Mouse (Mus musculus) lung, embryonic 14.5 days (tissue): ENCODE data around the gene Sde2. TPM values are rescaled to one million over a fixed set of nuclear protein-coding genes. Genes with fewer than 3 reads are reported as not detected.

ENCODE experiments used
- ATAC-seq: fragments of 200-750 bp; cut with Nextera tagmentation; 2 replicates; pipeline ENCODE4 v1.8.0; 2017; ENCODE audit warnings: mild to moderate bottlenecking, moderate TSS enrichment, moderate library complexity; ENCODE audit not compliant: insufficient read depth
- DNase-seq: peaks from one replicate; pipeline ENCODE4 v3.0.0-alpha.2; 2015
- H3K27ac ChIP-seq: fragments of 300-500 bp; sonication (generic); 2 replicates; pipeline ENCODE4 v1.5.1; 2014; ENCODE audit warnings: low read depth, mild to moderate bottlenecking, moderate library complexity
- H3K27me3 ChIP-seq: fragments of 300-500 bp; sonication (generic); 2 replicates; pipeline ENCODE4 v1.6.1; 2014; ENCODE audit warnings: low read length, control low read depth; ENCODE audit not compliant: insufficient read depth
- H3K36me3 ChIP-seq: fragments of 300-500 bp; sonication (generic); 2 replicates; pipeline ENCODE4 v1.6.1; 2014; ENCODE audit warnings: control low read depth; ENCODE audit not compliant: insufficient read depth
- H3K4me1 ChIP-seq: fragments of 300-500 bp; sonication (generic); 2 replicates; pipeline ENCODE4 v1.6.1; 2014; ENCODE audit warnings: antibody characterized with exemption, control low read depth; ENCODE audit not compliant: insufficient read depth
- H3K4me2 ChIP-seq: fragments of 300-500 bp; sonication (generic); 2 replicates; pipeline ENCODE4 v1.6.1; 2014; ENCODE audit warnings: mild to moderate bottlenecking
- H3K4me3 ChIP-seq: fragments of 300-500 bp; sonication (generic); 2 replicates; pipeline ENCODE4 v1.5.1; 2014; ENCODE audit warnings: low read depth, low read length
- H3K9ac ChIP-seq: fragments of 300-500 bp; sonication (generic); 2 replicates; pipeline ENCODE4 v1.6.1; 2014
- H3K9me3 ChIP-seq: fragments of 300-500 bp; sonication (generic); 2 replicates; pipeline ENCODE4 v1.6.1; 2016; ENCODE audit warnings: low read depth, low read length, control low read depth
- CTCF ChIP-seq: IDR thresholded peaks from 2 replicates; pipeline ENCODE4 v1.5.1; 2016; ENCODE audit warnings: antibody characterized with exemption, low read depth
- WGBS: fragments of 180-500 bp; shearing (Covaris S2); extraction: QIAGEN DNeasy Blood & Tissue Kit; methylation state at CpG from one replicate; pipeline ENCODE4 v1.1.7; 2014; 5-methylcytosine and 5-hydroxymethylcytosine counted together
- polyA plus RNA-seq: library from polyadenylated mRNA; unstranded; fragments of >200 nt; fragmentation: Nextera tagmentation; extraction: Ambion mirVana; gene quantifications from 2 replicates; pipeline ENCODE4 v1.2.1, GENCODE M21; 2014

Gene Sde2
- polyA plus RNA-seq, 1 experiment from 2014 or later, result 35.9 TPM

GRCm38 (mm10) chr1:180812463-180813408, 38.2 kb upstream of the Sde2 start:
- Histone ChIP-seq H3K4me1 (peaks cover 15% of the 10 kb centered on the region; the same call in 1 of the 2 replicates), H3K27me3 (no peaks in the 10 kb centered on the region), H3K9me3 (no peaks in the 10 kb centered on the region), H3K4me3 (peak overlapping the region; percentile 73), H3K4me2 (peak overlapping the region; percentile 59), H3K36me3 (peaks cover 31% of the 10 kb centered on the region), H3K27ac (peak overlapping the region; percentile 100), H3K9ac (peak overlapping the region; percentile 98)
- DNase-seq, result peak; percentile 79
- peak; percentile 21 for ATAC-seq
- under 1% methylated on average over 71 of the region's 71 CpGs for WGBS
- TF ChIP-seq CTCF, result no peak

GRCm38 (mm10) chr1:180813409-180813884, 37.5 kb upstream of the Sde2 start:
- peaks cover 15% of the 10 kb centered on the region; the same call in 1 of the 2 replicates for H3K4me1 ChIP-seq
- ATAC-seq, result peak; percentile 95
- peak overlapping the region; percentile 72 for H3K4me2 ChIP-seq
- peak overlapping the region; percentile 100 for H3K27ac ChIP-seq
- peak overlapping the region; percentile 73 for H3K4me3 ChIP-seq
- no peaks in the 10 kb centered on the region for H3K27me3 ChIP-seq
- H3K9ac ChIP-seq, result peak overlapping the region; percentile 98
- H3K36me3 ChIP-seq, result peaks cover 26% of the 10 kb centered on the region
- 2% methylated on average over 53 of the region's 65 CpGs for WGBS
- no peak for TF ChIP-seq CTCF
- no peaks in the 10 kb centered on the region for H3K9me3 ChIP-seq
- peak; percentile 97 for DNase-seq

- no peaks in the 10 kb centered on the region for H3K27me3 ChIP-seq
- peak within 1 kb of the TSS; percentile 98 for H3K9ac ChIP-seq
- no peak for TF ChIP-seq CTCF
- 2% methylated on average over 65 of the region's 69 CpGs for WGBS
- H3K36me3 ChIP-seq, result peaks cover 20% of the 10 kb centered on the region
- H3K4me1 ChIP-seq, result peaks cover 15% of the 10 kb centered on the region; the same call in 1 of the 2 replicates
- H3K4me3 ChIP-seq, result peak within 1 kb of the TSS; percentile 73
- no peaks in the 10 kb centered on the region for H3K9me3 ChIP-seq
- peak; percentile 89 for DNase-seq
- H3K4me2 ChIP-seq, result peak within 1 kb of the TSS; percentile 72
- peak within 1 kb of the TSS; percentile 100 for H3K27ac ChIP-seq
- peak; percentile 78 for ATAC-seq
Measured at GRCm38 (mm10) chr1:180813885-180814740, 36.8 kb upstream of the Sde2 start, which contains the start of gene H3f3a. TSS of gene H3f3a (minus strand) at chr1:180813943.

GRCm38 (mm10) chr1:180815371-180816024, 35.4 kb upstream of the Sde2 start:
- H3K27ac ChIP-seq, result no peak overlapping the region
- no peaks in the 10 kb centered on the region for H3K27me3 ChIP-seq
- peaks cover 13% of the 10 kb centered on the region; the same call in 1 of the 2 replicates for H3K4me1 ChIP-seq
- no peak overlapping the region for H3K4me2 ChIP-seq
- 72% methylated on average over 12 of the region's 12 CpGs for WGBS
- no peak for TF ChIP-seq CTCF
- no peak for DNase-seq
- H3K9ac ChIP-seq, result no peak overlapping the region
- H3K9me3 ChIP-seq, result no peaks in the 10 kb centered on the region
- ATAC-seq, result no peak
- H3K4me3 ChIP-seq, result no peak overlapping the region
- peaks cover 7% of the 10 kb centered on the region for H3K36me3 ChIP-seq

- Histone ChIP-seq H3K4me2 (no peak overlapping the region), H3K4me3 (no peak overlapping the region), H3K27ac (no peak overlapping the region), H3K4me1 (peaks cover 12% of the 10 kb centered on the region; the same call in 1 of the 2 replicates), H3K9me3 (no peaks in the 10 kb centered on the region), H3K36me3 (no peaks in the 10 kb centered on the region), H3K27me3 (no peaks in the 10 kb centered on the region), H3K9ac (no peak overlapping the region)
- ATAC-seq, result no peak
- DNase-seq, result no peak
- no peak for TF ChIP-seq CTCF
- 65% methylated on average over 2 of the region's 2 CpGs for WGBS
Measured at GRCm38 (mm10) chr1:180818000-180818399, 32.9 kb upstream of the Sde2 start.

GRCm38 (mm10) chr1:180821101-180821500, 29.8 kb upstream of the Sde2 start:
- no peak for ATAC-seq
- Histone ChIP-seq H3K9me3 (no peaks in the 10 kb centered on the region), H3K27ac (no peak overlapping the region), H3K4me1 (no peaks in the 10 kb centered on the region), H3K27me3 (no peaks in the 10 kb centered on the region), H3K4me2 (no peak overlapping the region), H3K9ac (no peak overlapping the region), H3K36me3 (no peaks in the 10 kb centered on the region), H3K4me3 (no peak overlapping the region)
- WGBS, result 80% methylated on average over 6 of the region's 6 CpGs
- DNase-seq, result no peak
- no peak for TF ChIP-seq CTCF
